Mouse (Mus musculus): Measurements from ENCODE around the gene Cd6. TPM values are rescaled to one million over a fixed set of nuclear protein-coding genes. Genes with fewer than 3 reads are reported as not detected.

Cd6 gene
- polyA plus RNA-seq, 1 experiment: not detected

DNA sequence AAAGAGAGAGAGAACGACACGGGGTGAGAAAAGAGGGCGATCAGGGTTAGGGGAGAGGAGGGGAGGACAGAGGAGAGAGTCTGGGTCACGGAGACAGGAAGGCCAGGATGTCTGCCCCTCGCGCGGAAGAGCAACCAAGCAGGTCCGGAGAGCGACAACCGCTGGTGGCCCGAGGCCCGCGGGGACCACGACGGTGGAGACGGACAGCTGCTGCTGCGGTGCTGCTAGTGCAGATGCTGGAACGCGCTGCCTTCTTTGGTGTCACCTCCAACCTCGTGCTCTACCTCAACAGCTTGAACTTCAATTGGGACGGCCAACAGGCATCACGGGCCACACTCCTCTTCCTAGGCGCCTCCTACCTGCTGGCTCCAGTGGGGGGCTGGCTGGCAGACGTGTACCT is 13.1 kb upstream of the Cd6 start:
- no peak for TF ChIP-seq CTCF (IDR thresholded peaks at IDR 0.05; ENCODE audit: insufficient read depth, low read depth, low read length)
- 76% methylated on average over 24 of the region's 24 CpGs for WGBS
- no peak overlapping the region for H3K27ac ChIP-seq (ENCODE audit: insufficient read depth, low read depth, low read length)
- no peak overlapping the region for H3K4me3 ChIP-seq (ENCODE audit: insufficient read depth, low read depth, low read length)
- 0 out of 2 replicates have a peak, but pooled peaks cover 5% of the 10 kb centered on the region for H3K4me1 ChIP-seq (ENCODE audit: control insufficient read depth, insufficient read depth, low read length)

DNA sequence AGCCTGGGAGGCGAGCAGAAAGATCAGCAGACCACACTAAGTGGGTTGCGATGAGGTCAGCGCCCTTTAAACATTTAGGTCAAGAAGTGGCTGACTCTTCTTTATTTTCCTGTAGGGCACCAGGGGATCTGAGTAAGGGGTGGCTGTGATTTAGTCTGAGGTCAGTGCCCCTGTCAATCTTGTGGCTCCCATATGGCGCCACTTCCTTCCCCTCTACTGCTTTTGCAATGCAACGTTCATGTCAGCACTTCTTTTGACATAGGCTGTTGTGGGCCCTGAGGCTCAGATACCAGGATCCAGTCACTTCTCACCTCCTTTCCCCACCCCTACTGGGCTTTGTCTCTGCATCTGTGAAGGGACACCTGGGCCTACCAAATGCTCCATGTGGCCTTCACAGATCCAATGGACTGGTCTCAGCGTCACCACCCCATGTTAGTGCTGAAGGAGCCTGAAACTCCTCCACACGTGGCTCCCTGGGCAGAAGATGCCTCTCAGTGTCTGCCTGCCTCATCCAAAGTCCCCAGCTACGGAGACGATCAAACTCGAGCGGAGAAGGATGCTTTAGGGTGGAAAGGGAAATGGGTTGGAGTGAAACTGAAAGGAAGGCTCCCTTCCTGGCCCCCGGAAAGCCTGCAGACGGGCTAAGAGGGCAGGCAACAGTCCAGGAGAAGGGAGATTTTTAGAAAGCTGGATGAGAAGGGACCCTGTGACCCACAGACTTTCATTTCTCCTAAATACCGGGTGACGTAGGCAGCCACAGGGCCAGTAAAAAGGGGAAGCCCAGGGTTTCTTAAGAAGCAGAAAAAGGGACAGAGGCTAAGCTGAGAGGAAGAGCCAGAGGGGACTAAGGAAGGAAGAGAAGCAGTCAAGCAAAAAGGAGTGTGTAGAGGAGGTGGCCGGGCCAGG is 12.1 kb upstream of the Cd6 start:
- Histone ChIP-seq H3K27ac (ENCODE audit: insufficient read depth, low read depth, low read length) (no peak overlapping the region), H3K4me3 (ENCODE audit: insufficient read depth, low read depth, low read length) (no peak overlapping the region), H3K4me1 (ENCODE audit: control insufficient read depth, insufficient read depth, low read length) (0 out of 2 replicates have a peak, but pooled peaks cover 5% of the 10 kb centered on the region)
- WGBS: 80% methylated on average over 16 of the region's 16 CpGs
- TF ChIP-seq CTCF (IDR thresholded peaks at IDR 0.05; ENCODE audit: insufficient read depth, low read depth, low read length) (no peak), POLR2A (IDR thresholded peaks at IDR 0.05; ENCODE audit: insufficient read depth, low read depth, low read length) (no peak)

GRCm38 (mm10) chr19:10839010-10839892 is 9.4 kb upstream of the Cd6 start, which contains the start of gene Slc15a3:
Gene Slc15a3 (plus strand): TSS chr19:10839727.
- no peak within 1 kb of the TSS for H3K4me3 ChIP-seq (ENCODE audit: insufficient read depth, low read depth, low read length)
- TF ChIP-seq POLR2A (IDR thresholded peaks at IDR 0.05; ENCODE audit: insufficient read depth, low read depth, low read length): no peak
- no peak for TF ChIP-seq CTCF (IDR thresholded peaks at IDR 0.05; ENCODE audit: insufficient read depth, low read depth, low read length)
- 0 out of 2 replicates have a peak, but pooled peaks cover 5% of the 10 kb centered on the region for H3K4me1 ChIP-seq (ENCODE audit: control insufficient read depth, insufficient read depth, low read length)
- H3K27ac ChIP-seq (ENCODE audit: insufficient read depth, low read depth, low read length): no peak within 1 kb of the TSS
- 84% methylated on average over 15 of the region's 15 CpGs for WGBS

GRCm38 (mm10) chr19:10835671-10836070 is 5.8 kb upstream of the Cd6 start:
- 74% methylated on average over 3 of the region's 3 CpGs for WGBS
- TF ChIP-seq POLR2A (IDR thresholded peaks at IDR 0.05; ENCODE audit: insufficient read depth, low read depth, low read length): no peak
- no peak for TF ChIP-seq CTCF (IDR thresholded peaks at IDR 0.05; ENCODE audit: insufficient read depth, low read depth, low read length)
- Histone ChIP-seq H3K27ac (ENCODE audit: insufficient read depth, low read depth, low read length) (no peak overlapping the region), H3K4me1 (ENCODE audit: control insufficient read depth, insufficient read depth, low read length) (no peaks in the 10 kb centered on the region), H3K4me3 (ENCODE audit: insufficient read depth, low read depth, low read length) (no peak overlapping the region)

GRCm38 (mm10) chr19:10833611-10834010 is 3.8 kb upstream of the Cd6 start:
- H3K4me3 ChIP-seq (ENCODE audit: insufficient read depth, low read depth, low read length): no peak overlapping the region
- no peaks in the 10 kb centered on the region for H3K4me1 ChIP-seq (ENCODE audit: control insufficient read depth, insufficient read depth, low read length)
- TF ChIP-seq CTCF (IDR thresholded peaks at IDR 0.05; ENCODE audit: insufficient read depth, low read depth, low read length) (no peak), POLR2A (IDR thresholded peaks at IDR 0.05; ENCODE audit: insufficient read depth, low read depth, low read length) (no peak)
- no peak overlapping the region for H3K27ac ChIP-seq (ENCODE audit: insufficient read depth, low read depth, low read length)
- WGBS: 86% methylated on average over 3 of the region's 3 CpGs

DNA sequence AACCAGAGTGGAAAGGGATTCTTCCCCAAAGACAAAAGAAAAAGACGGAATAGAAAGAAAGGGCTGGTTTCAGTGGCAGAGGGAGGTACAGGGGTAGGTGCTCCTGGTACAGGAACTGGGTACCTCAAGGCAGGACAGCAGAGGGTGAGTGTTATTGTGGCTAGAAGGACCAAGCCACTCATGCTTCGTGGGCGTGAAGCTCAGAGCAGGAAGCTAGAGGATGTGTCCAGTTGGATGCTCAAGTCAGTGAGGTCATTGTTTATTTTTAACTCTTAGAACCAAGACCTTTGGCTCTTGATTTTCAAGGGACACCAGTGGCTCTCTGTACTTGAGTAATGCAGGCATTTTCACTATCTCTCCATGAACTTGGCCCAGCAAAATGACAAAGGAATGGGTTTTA is 2.2 kb upstream of the Cd6 start:
- Histone ChIP-seq H3K4me1 (ENCODE audit: control insufficient read depth, insufficient read depth, low read length) (no peaks in the 10 kb centered on the region), H3K4me3 (ENCODE audit: insufficient read depth, low read depth, low read length) (no peak overlapping the region), H3K27ac (ENCODE audit: insufficient read depth, low read depth, low read length) (no peak overlapping the region)
- no peak for TF ChIP-seq CTCF (IDR thresholded peaks at IDR 0.05; ENCODE audit: insufficient read depth, low read depth, low read length)
- no peak for TF ChIP-seq POLR2A (IDR thresholded peaks at IDR 0.05; ENCODE audit: insufficient read depth, low read depth, low read length)
- WGBS: 83% methylated on average over 3 of the region's 3 CpGs

- 8% methylated on average over 5 of the region's 5 CpGs for WGBS
- no peaks in the 10 kb centered on the region for H3K4me1 ChIP-seq (ENCODE audit: control insufficient read depth, insufficient read depth, low read length)
- no peak overlapping the region for H3K4me3 ChIP-seq (ENCODE audit: insufficient read depth, low read depth, low read length)
- no peak overlapping the region for H3K27ac ChIP-seq (ENCODE audit: insufficient read depth, low read depth, low read length)
- TF ChIP-seq CTCF (IDR thresholded peaks at IDR 0.05; ENCODE audit: insufficient read depth, low read depth, low read length) (no peak), POLR2A (IDR thresholded peaks at IDR 0.05; ENCODE audit: insufficient read depth, low read depth, low read length) (no peak)
Measured at GRCm38 (mm10) chr19:10831424-10831823, 1.6 kb upstream of the Cd6 start.

DNA sequence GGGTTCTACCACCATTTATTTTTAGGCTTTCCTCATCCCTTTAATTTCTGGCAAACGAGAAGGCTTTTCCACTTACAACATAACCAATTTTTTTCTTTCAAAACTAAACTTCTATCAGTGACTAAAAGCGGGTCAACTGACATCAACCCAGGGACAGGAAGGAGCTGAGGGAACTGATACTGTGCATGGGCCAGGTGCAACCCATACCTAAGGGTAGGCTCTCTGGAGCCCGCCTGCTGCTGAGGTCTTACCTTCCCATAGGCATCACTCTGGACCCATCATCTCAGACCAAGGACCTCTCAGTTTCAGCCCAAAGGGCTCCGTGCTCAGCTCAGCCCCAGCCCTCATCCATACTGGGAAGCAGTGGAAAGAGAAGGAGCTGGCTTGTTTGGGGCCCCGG is 1.5 kb downstream of the Cd6 start:
- Histone ChIP-seq H3K4me3 (ENCODE audit: insufficient read depth, low read depth, low read length) (no peak overlapping the region; the same call in 1 of the 2 replicates), H3K27ac (ENCODE audit: insufficient read depth, low read depth, low read length) (no peak overlapping the region), H3K4me1 (ENCODE audit: control insufficient read depth, insufficient read depth, low read length) (no peaks in the 10 kb centered on the region)
- 90% methylated on average over 5 of the region's 5 CpGs for WGBS
- TF ChIP-seq POLR2A (IDR thresholded peaks at IDR 0.05; ENCODE audit: insufficient read depth, low read depth, low read length) (no peak), CTCF (IDR thresholded peaks at IDR 0.05; ENCODE audit: insufficient read depth, low read depth, low read length) (no peak)

- Histone ChIP-seq H3K27ac (ENCODE audit: insufficient read depth, low read depth, low read length) (no peak overlapping the region), H3K4me1 (ENCODE audit: control insufficient read depth, insufficient read depth, low read length) (no peaks in the 10 kb centered on the region), H3K4me3 (ENCODE audit: insufficient read depth, low read depth, low read length) (no peak overlapping the region)
- WGBS: 92% methylated on average over 7 of the region's 7 CpGs
- no peak for TF ChIP-seq POLR2A (IDR thresholded peaks at IDR 0.05; ENCODE audit: insufficient read depth, low read depth, low read length)
- no peak for TF ChIP-seq CTCF (IDR thresholded peaks at IDR 0.05; ENCODE audit: insufficient read depth, low read depth, low read length)
Measured at GRCm38 (mm10) chr19:10824061-10824460, 5.8 kb downstream of the Cd6 start.
